Mouse (Mus musculus): ENCODE results near the gene Gpd1l. TPM values are rescaled to one million over a fixed set of nuclear protein-coding genes. Genes with fewer than 3 reads are reported as not detected.

The Gpd1l gene
- polyA plus RNA-seq, 1 experiment from 2014 or later, result 11.2 TPM

DNA sequence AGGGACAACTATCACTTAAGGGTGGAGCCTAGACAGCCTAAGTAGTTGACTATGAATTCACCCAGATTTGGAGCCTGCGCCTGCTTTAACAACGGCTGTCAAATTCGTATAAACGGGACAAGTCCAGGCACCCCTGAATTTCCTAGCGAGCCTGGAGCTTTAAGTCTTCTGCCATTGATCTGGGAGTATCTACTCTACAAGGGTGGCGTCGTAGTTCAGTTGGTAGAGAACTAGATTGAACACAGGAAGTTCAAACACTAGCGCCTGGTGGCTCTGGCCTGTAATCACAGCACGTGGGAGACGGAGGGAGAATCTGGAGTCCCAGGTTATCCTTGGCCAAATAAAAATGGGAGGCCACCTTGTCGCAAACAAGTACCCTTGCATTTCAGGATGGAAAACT is 444 bp upstream of the Gpd1l start:
- Histone ChIP-seq H3K9ac (ENCODE audit: low read length) (no peak overlapping the region), H3K27me3 (ENCODE audit: control insufficient read depth, insufficient read depth, low read length) (no peaks in the 10 kb centered on the region), H3K4me2 (ENCODE audit: low read depth, low read length, severe bottlenecking) (peak overlapping the region; percentile 90; the same call in 1 of the 2 replicates), H3K27ac (ENCODE audit: low read depth, low read length) (no peak overlapping the region), H3K4me3 (ENCODE audit: low read depth, low read length) (peak overlapping the region; percentile 72; the same call in 1 of the 2 replicates), H3K9me3 (ENCODE audit: control insufficient read depth, low read length) (no peaks in the 10 kb centered on the region), H3K36me3 (ENCODE audit: control insufficient read depth, insufficient read depth, low read length) (no peaks in the 10 kb centered on the region), H3K4me1 (replicated peaks; ENCODE audit: control insufficient read depth, insufficient read depth, low read length) (peaks cover 6% of the 10 kb centered on the region; the same call in 1 of the 2 replicates)
- ATAC-seq (replicated peaks; ENCODE audit: low FRiP score), result no peak
- WGBS, result 65% methylated on average over 11 of the region's 11 CpGs
- no peak for DNase-seq (ENCODE audit: low spot score)

DNA sequence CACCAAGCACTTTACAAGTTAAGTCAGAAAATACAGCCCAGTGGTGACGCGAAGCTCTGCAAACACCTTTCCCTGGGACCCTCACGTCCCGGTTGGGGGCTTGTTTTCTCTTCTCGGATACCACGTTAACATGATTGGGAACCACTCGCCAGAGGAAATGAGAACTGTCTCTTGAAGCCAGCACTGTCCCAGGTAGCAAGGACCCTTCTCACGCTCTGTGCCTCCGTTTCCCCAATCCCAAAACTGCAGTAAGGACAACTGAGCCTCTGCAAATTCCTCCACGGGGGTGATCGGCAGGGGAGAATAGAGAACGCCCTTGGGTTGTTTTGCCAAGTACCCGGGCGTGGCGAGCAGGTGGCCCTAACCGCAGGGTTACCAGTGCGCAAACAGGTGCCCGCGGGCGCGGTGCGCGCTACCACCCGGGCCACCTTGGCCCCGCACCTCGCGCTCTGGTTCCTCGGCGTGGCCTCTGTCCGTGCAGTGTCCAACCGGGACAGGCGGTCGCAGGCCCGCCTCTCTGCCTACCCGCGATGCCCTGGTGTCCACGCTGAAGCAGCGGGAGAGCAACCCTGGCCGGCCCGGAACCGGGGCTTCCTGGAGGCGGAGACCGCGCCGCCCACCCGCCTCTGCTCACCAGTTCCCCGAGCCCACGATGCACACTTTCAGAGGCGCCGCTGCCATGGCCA is 607 bp downstream of the Gpd1l start:
- Histone ChIP-seq H3K27ac (ENCODE audit: low read depth, low read length) (0 out of 2 replicates have a peak overlapping the region, but pooled peaks have one; percentile 18), H3K27me3 (ENCODE audit: control insufficient read depth, insufficient read depth, low read length) (no peaks in the 10 kb centered on the region), H3K4me1 (replicated peaks; ENCODE audit: control insufficient read depth, insufficient read depth, low read length) (peaks cover 6% of the 10 kb centered on the region; the same call in 1 of the 2 replicates), H3K4me2 (ENCODE audit: low read depth, low read length, severe bottlenecking) (peak overlapping the region; percentile 90), H3K9me3 (ENCODE audit: control insufficient read depth, low read length) (no peaks in the 10 kb centered on the region), H3K9ac (ENCODE audit: low read length) (peak overlapping the region; percentile 69), H3K4me3 (ENCODE audit: low read depth, low read length) (peak overlapping the region; percentile 72), H3K36me3 (ENCODE audit: control insufficient read depth, insufficient read depth, low read length) (no peaks in the 10 kb centered on the region)
- DNase-seq (ENCODE audit: low spot score) (no peak), ATAC-seq (replicated peaks; ENCODE audit: low FRiP score) (peak; percentile 32; the same call in 1 of the 2 replicates)
- under 1% methylated on average over 50 of the region's 50 CpGs for WGBS

GRCm38 (mm10) chr9:114932607-114933006 is 1.2 kb downstream of the Gpd1l start:
- WGBS, result 25% methylated on average over 13 of the region's 13 CpGs
- H3K9me3 ChIP-seq (ENCODE audit: control insufficient read depth, low read length), result no peaks in the 10 kb centered on the region
- H3K36me3 ChIP-seq (ENCODE audit: control insufficient read depth, insufficient read depth, low read length), result no peaks in the 10 kb centered on the region
- peak overlapping the region; percentile 72 for H3K4me3 ChIP-seq (ENCODE audit: low read depth, low read length)
- no peak overlapping the region for H3K27ac ChIP-seq (ENCODE audit: low read depth, low read length)
- H3K27me3 ChIP-seq (ENCODE audit: control insufficient read depth, insufficient read depth, low read length), result no peaks in the 10 kb centered on the region
- H3K4me1 ChIP-seq (replicated peaks; ENCODE audit: control insufficient read depth, insufficient read depth, low read length), result peaks cover 6% of the 10 kb centered on the region; the same call in 1 of the 2 replicates
- ATAC-seq (replicated peaks; ENCODE audit: low FRiP score) (no peak), DNase-seq (ENCODE audit: low spot score) (no peak)
- H3K9ac ChIP-seq (ENCODE audit: low read length), result peak overlapping the region; percentile 69; the same call in 1 of the 2 replicates
- peak overlapping the region; percentile 90 for H3K4me2 ChIP-seq (ENCODE audit: low read depth, low read length, severe bottlenecking)

- Histone ChIP-seq H3K4me2 (ENCODE audit: low read depth, low read length, severe bottlenecking) (no peak overlapping the region), H3K9me3 (ENCODE audit: control insufficient read depth, low read length) (no peaks in the 10 kb centered on the region), H3K4me3 (ENCODE audit: low read depth, low read length) (no peak overlapping the region), H3K9ac (ENCODE audit: low read length) (no peak overlapping the region), H3K27me3 (ENCODE audit: control insufficient read depth, insufficient read depth, low read length) (no peaks in the 10 kb centered on the region), H3K36me3 (ENCODE audit: control insufficient read depth, insufficient read depth, low read length) (no peaks in the 10 kb centered on the region), H3K4me1 (replicated peaks; ENCODE audit: control insufficient read depth, insufficient read depth, low read length) (peaks cover 6% of the 10 kb centered on the region; the same call in 1 of the 2 replicates), H3K27ac (ENCODE audit: low read depth, low read length) (no peak overlapping the region)
- no peak for DNase-seq (ENCODE audit: low spot score)
- no peak for ATAC-seq (replicated peaks; ENCODE audit: low FRiP score)
- WGBS, result 80% methylated on average over 9 of the region's 9 CpGs
These were observed 3.2 kb downstream of the Gpd1l start for GRCm38 (mm10) chr9:114930464-114931090.

DNA sequence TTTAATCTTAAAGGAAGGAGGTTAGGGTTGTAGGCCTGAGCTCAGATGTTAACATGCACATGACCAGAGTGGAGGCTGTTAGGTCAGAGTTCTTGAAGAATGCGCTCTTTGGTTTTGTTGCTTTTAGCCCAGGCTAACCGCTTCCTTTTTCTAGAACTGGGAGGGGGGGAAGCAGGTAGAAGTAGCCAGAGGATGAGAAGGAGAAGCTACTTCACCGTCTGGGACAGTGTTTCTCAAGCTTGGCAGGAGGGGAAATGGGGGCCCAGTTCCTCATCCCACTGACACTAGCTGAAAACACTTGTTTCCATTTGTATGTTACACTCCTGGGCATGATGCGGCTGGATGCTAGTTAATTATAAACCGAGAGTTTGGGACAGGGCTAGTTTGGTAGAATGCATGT is 8.2 kb downstream of the Gpd1l start:
- ATAC-seq (replicated peaks; ENCODE audit: low FRiP score) (no peak), DNase-seq (ENCODE audit: low spot score) (no peak)
- Histone ChIP-seq H3K27me3 (ENCODE audit: control insufficient read depth, insufficient read depth, low read length) (no peaks in the 10 kb centered on the region), H3K27ac (ENCODE audit: low read depth, low read length) (no peak overlapping the region), H3K9ac (ENCODE audit: low read length) (no peak overlapping the region), H3K4me2 (ENCODE audit: low read depth, low read length, severe bottlenecking) (no peak overlapping the region), H3K9me3 (ENCODE audit: control insufficient read depth, low read length) (no peaks in the 10 kb centered on the region), H3K36me3 (ENCODE audit: control insufficient read depth, insufficient read depth, low read length) (no peaks in the 10 kb centered on the region), H3K4me1 (replicated peaks; ENCODE audit: control insufficient read depth, insufficient read depth, low read length) (peaks cover 2% of the 10 kb centered on the region), H3K4me3 (ENCODE audit: low read depth, low read length) (no peak overlapping the region)
- WGBS, result 86% methylated on average over 5 of the region's 5 CpGs

- no peak overlapping the region for H3K9ac ChIP-seq (ENCODE audit: low read length)
- no peak overlapping the region for H3K4me2 ChIP-seq (ENCODE audit: low read depth, low read length, severe bottlenecking)
- WGBS, result 84% methylated on average over 10 of the region's 10 CpGs
- H3K4me1 ChIP-seq (replicated peaks; ENCODE audit: control insufficient read depth, insufficient read depth, low read length), result peaks cover 2% of the 10 kb centered on the region; the same call in 1 of the 2 replicates
- no peak for ATAC-seq (replicated peaks; ENCODE audit: low FRiP score)
- no peak overlapping the region for H3K4me3 ChIP-seq (ENCODE audit: low read depth, low read length)
- DNase-seq (ENCODE audit: low spot score), result no peak
- no peaks in the 10 kb centered on the region for H3K27me3 ChIP-seq (ENCODE audit: control insufficient read depth, insufficient read depth, low read length)
- H3K9me3 ChIP-seq (ENCODE audit: control insufficient read depth, low read length), result no peaks in the 10 kb centered on the region
- H3K27ac ChIP-seq (ENCODE audit: low read depth, low read length), result no peak overlapping the region
- H3K36me3 ChIP-seq (ENCODE audit: control insufficient read depth, insufficient read depth, low read length), result no peaks in the 10 kb centered on the region
These were observed 8.7 kb downstream of the Gpd1l start for GRCm38 (mm10) chr9:114925039-114925438.

GRCm38 (mm10) chr9:114924511-114924910 is 9.3 kb downstream of the Gpd1l start:
- H3K36me3 ChIP-seq (ENCODE audit: control insufficient read depth, insufficient read depth, low read length), result no peaks in the 10 kb centered on the region
- H3K4me1 ChIP-seq (replicated peaks; ENCODE audit: control insufficient read depth, insufficient read depth, low read length), result peaks cover 2% of the 10 kb centered on the region; the same call in 1 of the 2 replicates
- no peaks in the 10 kb centered on the region for H3K27me3 ChIP-seq (ENCODE audit: control insufficient read depth, insufficient read depth, low read length)
- DNase-seq (ENCODE audit: low spot score), result no peak
- no peak overlapping the region for H3K9ac ChIP-seq (ENCODE audit: low read length)
- no peak for ATAC-seq (replicated peaks; ENCODE audit: low FRiP score)
- H3K27ac ChIP-seq (ENCODE audit: low read depth, low read length), result no peak overlapping the region
- H3K4me3 ChIP-seq (ENCODE audit: low read depth, low read length), result no peak overlapping the region
- WGBS, result 45% methylated on average over 5 of the region's 5 CpGs
- no peak overlapping the region for H3K4me2 ChIP-seq (ENCODE audit: low read depth, low read length, severe bottlenecking)
- H3K9me3 ChIP-seq (ENCODE audit: control insufficient read depth, low read length), result no peaks in the 10 kb centered on the region

DNA sequence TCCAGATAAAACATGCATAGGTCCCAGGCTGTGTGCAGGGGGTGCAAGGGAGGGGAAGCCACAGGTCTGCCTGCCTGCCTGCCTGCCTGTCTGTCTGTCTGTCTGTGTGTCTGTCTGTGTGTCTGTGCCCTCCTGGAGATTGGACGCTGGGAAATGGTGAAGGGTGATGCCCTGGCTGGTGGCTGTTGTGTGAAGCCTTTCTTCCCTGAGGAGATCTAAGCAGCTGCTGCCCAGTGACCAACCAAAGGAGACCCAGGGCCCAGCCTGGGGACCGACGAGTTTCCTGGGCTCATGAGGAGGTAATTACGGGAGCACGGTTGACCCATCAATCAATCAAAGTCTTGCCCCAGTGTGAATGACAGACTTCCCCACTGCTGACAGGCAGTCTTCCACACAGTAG is 11.6 kb downstream of the Gpd1l start:
- no peak overlapping the region for H3K4me2 ChIP-seq (ENCODE audit: low read depth, low read length, severe bottlenecking)
- ATAC-seq (replicated peaks; ENCODE audit: low FRiP score) (no peak), DNase-seq (ENCODE audit: low spot score) (no peak)
- WGBS, result 77% methylated on average over 5 of the region's 5 CpGs
- no peaks in the 10 kb centered on the region for H3K36me3 ChIP-seq (ENCODE audit: control insufficient read depth, insufficient read depth, low read length)
- no peaks in the 10 kb centered on the region for H3K27me3 ChIP-seq (ENCODE audit: control insufficient read depth, insufficient read depth, low read length)
- no peak overlapping the region for H3K4me3 ChIP-seq (ENCODE audit: low read depth, low read length)
- H3K4me1 ChIP-seq (replicated peaks; ENCODE audit: control insufficient read depth, insufficient read depth, low read length), result peaks cover 2% of the 10 kb centered on the region; the same call in 1 of the 2 replicates
- H3K9me3 ChIP-seq (ENCODE audit: control insufficient read depth, low read length), result no peaks in the 10 kb centered on the region
- H3K9ac ChIP-seq (ENCODE audit: low read length), result no peak overlapping the region
- H3K27ac ChIP-seq (ENCODE audit: low read depth, low read length), result no peak overlapping the region

Measured in forebrain, embryonic 11.5 days (tissue).